Mouse (Mus musculus): ENCODE results near the gene 1700023F06Rik. TPM values are rescaled to one million over a fixed set of nuclear protein-coding genes. Genes with fewer than 3 reads are reported as not detected.

1700023F06Rik gene
- polyA plus RNA-seq, 1 experiment from 2014 or later, result 0.11 TPM

- Histone ChIP-seq H3K9me3 (replicated peaks) (no peaks in the 10 kb centered on the region), H3K4me3 (no peak overlapping the region), H3K4me2 (no peak overlapping the region), H3K27me3 (replicated peaks) (peaks cover 35% of the 10 kb centered on the region), H3K36me3 (peaks cover 5% of the 10 kb centered on the region; the same call in 1 of the 2 replicates), H3K9ac (no peak overlapping the region), H3K4me1 (peaks cover 20% of the 10 kb centered on the region), H3K27ac (no peak overlapping the region)
- ATAC-seq, result no peak
- 68% methylated on average over 4 of the region's 4 CpGs for WGBS (ENCODE audit: insufficient replicate concordance)
These were observed 11.6 kb upstream of the 1700023F06Rik start for GRCm38 (mm10) chr11:103219995-103220394.

GRCm38 (mm10) chr11:103219259-103219658 is 10.9 kb upstream of the 1700023F06Rik start:
- H3K27ac ChIP-seq, result no peak overlapping the region
- H3K36me3 ChIP-seq, result peaks cover 5% of the 10 kb centered on the region; the same call in 1 of the 2 replicates
- no peak overlapping the region for H3K4me2 ChIP-seq
- H3K4me1 ChIP-seq, result peaks cover 23% of the 10 kb centered on the region
- no peak overlapping the region for H3K9ac ChIP-seq
- 81% methylated on average over 5 of the region's 5 CpGs for WGBS (ENCODE audit: insufficient replicate concordance)
- H3K4me3 ChIP-seq, result no peak overlapping the region
- peaks cover 35% of the 10 kb centered on the region for H3K27me3 ChIP-seq (replicated peaks)
- ATAC-seq, result no peak
- H3K9me3 ChIP-seq (replicated peaks), result no peaks in the 10 kb centered on the region

- Histone ChIP-seq H3K9ac (peak overlapping the region; percentile 61), H3K4me1 (peaks cover 23% of the 10 kb centered on the region), H3K9me3 (replicated peaks) (no peaks in the 10 kb centered on the region; the same call in 1 of the 2 replicates), H3K27me3 (replicated peaks) (peaks cover 38% of the 10 kb centered on the region), H3K4me3 (peak overlapping the region; percentile 59), H3K27ac (no peak overlapping the region), H3K4me2 (peak overlapping the region; percentile 90), H3K36me3 (peaks cover 5% of the 10 kb centered on the region; the same call in 1 of the 2 replicates)
- no peak for ATAC-seq
- 25% methylated on average over 6 of the region's 6 CpGs for WGBS (ENCODE audit: insufficient replicate concordance)
These were observed 10.2 kb upstream of the 1700023F06Rik start for GRCm38 (mm10) chr11:103218517-103218901.

GRCm38 (mm10) chr11:103217790-103218516 is 9.6 kb upstream of the 1700023F06Rik start, which contains the start of gene Spata32:
Gene Spata32, minus strand, starts transcription at chr11:103218432.
- Histone ChIP-seq H3K4me2 (peak within 1 kb of the TSS; percentile 90), H3K36me3 (peaks cover 5% of the 10 kb centered on the region; the same call in 1 of the 2 replicates), H3K27me3 (replicated peaks) (peaks cover 38% of the 10 kb centered on the region), H3K27ac (peak within 1 kb of the TSS; percentile 22; the same call in 1 of the 2 replicates), H3K4me3 (peak within 1 kb of the TSS; percentile 59), H3K9ac (peak within 1 kb of the TSS; percentile 61), H3K9me3 (replicated peaks) (no peaks in the 10 kb centered on the region; the same call in 1 of the 2 replicates), H3K4me1 (peaks cover 23% of the 10 kb centered on the region)
- under 1% methylated on average over 45 of the region's 45 CpGs for WGBS (ENCODE audit: insufficient replicate concordance)
- ATAC-seq, result peak; percentile 75

GRCm38 (mm10) chr11:103215355-103215754 is 7.0 kb upstream of the 1700023F06Rik start:
- no peak overlapping the region for H3K27ac ChIP-seq
- WGBS (ENCODE audit: insufficient replicate concordance), result 36% methylated on average over 1 of the region's 1 CpGs
- H3K4me1 ChIP-seq, result peaks cover 23% of the 10 kb centered on the region
- H3K4me3 ChIP-seq, result no peak overlapping the region
- peak; percentile 66 for ATAC-seq
- no peaks in the 10 kb centered on the region for H3K36me3 ChIP-seq
- no peaks in the 10 kb centered on the region; the same call in 1 of the 2 replicates for H3K9me3 ChIP-seq (replicated peaks)
- H3K9ac ChIP-seq, result no peak overlapping the region
- H3K4me2 ChIP-seq, result no peak overlapping the region
- H3K27me3 ChIP-seq (replicated peaks), result peaks cover 44% of the 10 kb centered on the region

GRCm38 (mm10) chr11:103213712-103214111 is 5.4 kb upstream of the 1700023F06Rik start:
- 80% methylated on average over 5 of the region's 5 CpGs for WGBS (ENCODE audit: insufficient replicate concordance)
- no peaks in the 10 kb centered on the region for H3K36me3 ChIP-seq
- peaks cover 28% of the 10 kb centered on the region for H3K27me3 ChIP-seq (replicated peaks)
- H3K4me3 ChIP-seq, result no peak overlapping the region
- no peak overlapping the region for H3K9ac ChIP-seq
- H3K27ac ChIP-seq, result no peak overlapping the region
- H3K4me2 ChIP-seq, result no peak overlapping the region
- no peaks in the 10 kb centered on the region; the same call in 1 of the 2 replicates for H3K9me3 ChIP-seq (replicated peaks)
- no peak for ATAC-seq
- peaks cover 23% of the 10 kb centered on the region for H3K4me1 ChIP-seq

- no peak for ATAC-seq
- no peak overlapping the region for H3K4me3 ChIP-seq
- peaks cover 5% of the 10 kb centered on the region; the same call in 1 of the 2 replicates for H3K4me1 ChIP-seq
- H3K27ac ChIP-seq, result no peak overlapping the region
- 50% methylated on average over 8 of the region's 8 CpGs for WGBS (ENCODE audit: insufficient replicate concordance)
- H3K27me3 ChIP-seq (replicated peaks), result peaks cover 12% of the 10 kb centered on the region; the same call in 1 of the 2 replicates
- H3K9me3 ChIP-seq (replicated peaks), result no peaks in the 10 kb centered on the region; the same call in 1 of the 2 replicates
- H3K4me2 ChIP-seq, result no peak overlapping the region
- no peaks in the 10 kb centered on the region for H3K36me3 ChIP-seq
- no peak overlapping the region for H3K9ac ChIP-seq
These were observed 1.9 kb upstream of the 1700023F06Rik start for GRCm38 (mm10) chr11:103210291-103210690.

GRCm38 (mm10) chr11:103206203-103206602 is 2.2 kb downstream of the 1700023F06Rik start:
- ATAC-seq, result no peak
- Histone ChIP-seq H3K27me3 (replicated peaks) (peaks cover 18% of the 10 kb centered on the region), H3K4me3 (no peak overlapping the region), H3K9ac (no peak overlapping the region), H3K4me2 (no peak overlapping the region), H3K4me1 (no peaks in the 10 kb centered on the region), H3K27ac (no peak overlapping the region), H3K36me3 (no peaks in the 10 kb centered on the region), H3K9me3 (replicated peaks) (no peaks in the 10 kb centered on the region)
- WGBS (ENCODE audit: insufficient replicate concordance), result 73% methylated on average over 6 of the region's 6 CpGs

- no peak overlapping the region for H3K9ac ChIP-seq
- H3K36me3 ChIP-seq, result no peaks in the 10 kb centered on the region
- H3K9me3 ChIP-seq (replicated peaks), result no peaks in the 10 kb centered on the region
- no peak overlapping the region for H3K4me3 ChIP-seq
- H3K4me1 ChIP-seq, result no peaks in the 10 kb centered on the region
- no peak overlapping the region for H3K27ac ChIP-seq
- no peak for ATAC-seq
- H3K4me2 ChIP-seq, result no peak overlapping the region
- peaks cover 48% of the 10 kb centered on the region for H3K27me3 ChIP-seq (replicated peaks)
These were observed 6.0 kb downstream of the 1700023F06Rik start for GRCm38 (mm10) chr11:103202376-103202775.

- Histone ChIP-seq H3K4me2 (no peak overlapping the region), H3K36me3 (no peaks in the 10 kb centered on the region), H3K4me3 (no peak overlapping the region), H3K27me3 (replicated peaks) (peaks cover 55% of the 10 kb centered on the region), H3K9me3 (replicated peaks) (no peaks in the 10 kb centered on the region), H3K4me1 (no peaks in the 10 kb centered on the region), H3K27ac (no peak overlapping the region), H3K9ac (no peak overlapping the region)
- WGBS (ENCODE audit: insufficient replicate concordance), result 22% methylated on average over 6 of the region's 6 CpGs
- ATAC-seq, result no peak
These were observed 6.7 kb downstream of the 1700023F06Rik start for GRCm38 (mm10) chr11:103201664-103202063.

- no peak overlapping the region for H3K27ac ChIP-seq
- H3K36me3 ChIP-seq, result no peaks in the 10 kb centered on the region
- H3K9ac ChIP-seq, result no peak overlapping the region
- peak overlapping the region; percentile 19; the same call in 1 of the 2 replicates for H3K4me3 ChIP-seq
- H3K27me3 ChIP-seq (replicated peaks), result peaks cover 78% of the 10 kb centered on the region
- no peaks in the 10 kb centered on the region for H3K9me3 ChIP-seq (replicated peaks)
- WGBS (ENCODE audit: insufficient replicate concordance), result 34% methylated on average over 56 of the region's 59 CpGs
- peak overlapping the region; percentile 51 for H3K4me2 ChIP-seq
- ATAC-seq, result no peak
- H3K4me1 ChIP-seq, result no peaks in the 10 kb centered on the region
These were observed 9.2 kb downstream of the 1700023F06Rik start for GRCm38 (mm10) chr11:103198911-103199803.

- H3K4me1 ChIP-seq, result no peaks in the 10 kb centered on the region
- peaks cover 86% of the 10 kb centered on the region for H3K27me3 ChIP-seq (replicated peaks)
- H3K36me3 ChIP-seq, result no peaks in the 10 kb centered on the region
- H3K9ac ChIP-seq, result no peak overlapping the region
- H3K4me3 ChIP-seq, result no peak overlapping the region
- H3K4me2 ChIP-seq, result no peak overlapping the region; the same call in 1 of the 2 replicates
- no peak overlapping the region for H3K27ac ChIP-seq
- no peak for ATAC-seq
- H3K9me3 ChIP-seq (replicated peaks), result no peaks in the 10 kb centered on the region
- WGBS (ENCODE audit: insufficient replicate concordance), result 55% methylated on average over 16 of the region's 16 CpGs
These were observed 10.0 kb downstream of the 1700023F06Rik start for GRCm38 (mm10) chr11:103198339-103198738.

All from liver, embryonic 12.5 days (tissue).